Mouse (Mus musculus): ENCODE data around the gene Gm17087. TPM values are rescaled to one million over a fixed set of nuclear protein-coding genes. Genes with fewer than 3 reads are reported as not detected.

The Gm17087 gene
- polyA plus RNA-seq, 1 experiment from 2014 or later: 0.15 TPM

GRCm38 (mm10) chr17:8573542-8574260 lies 7.0 kb upstream of the Gm17087 start:
- ChIA-PET CTCF (interaction anchor here (1.0 kb wide), 1 partner anchor 11 kb away, joined by 3 read pairs; no protein-coding TSS in a partner anchor), POLR2A (no interaction called here)
- DNase-seq (ENCODE audit: low read depth, low spot score) (no peak), ATAC-seq (no peak)
- H3K27me3 ChIP-seq: no peaks in the 10 kb centered on the region
- in situ Hi-C loops (cut with MboI; ENCODE audit: low pct_unique_long_range_greater_than_20kb): no loop called here
- TF ChIP-seq CTCF (IDR thresholded peaks at IDR 0.05): no peak

- in situ Hi-C loops (cut with MboI; ENCODE audit: low pct_unique_long_range_greater_than_20kb): no loop called here
- ChIA-PET POLR2A (no interaction called here), CTCF (interaction anchor here (1.1 kb wide), 1 partner anchor 11 kb away, joined by 3 read pairs; no protein-coding TSS in a partner anchor)
- ATAC-seq (no peak), DNase-seq (ENCODE audit: low read depth, low spot score) (no peak)
- peaks cover 13% of the 10 kb centered on the region for H3K27me3 ChIP-seq
- TF ChIP-seq CTCF (IDR thresholded peaks at IDR 0.05): no peak
Measured at GRCm38 (mm10) chr17:8562886-8563280, 3.9 kb downstream of the Gm17087 start.

- in situ Hi-C loops (cut with MboI; ENCODE audit: low pct_unique_long_range_greater_than_20kb): no loop called here
- H3K27me3 ChIP-seq: peaks cover 13% of the 10 kb centered on the region
- ChIA-PET CTCF (interaction anchor here (1.1 kb wide), 1 partner anchor 11 kb away, joined by 3 read pairs; no protein-coding TSS in a partner anchor), POLR2A (no interaction called here)
- DNase-seq (ENCODE audit: low read depth, low spot score): no peak
- no peak for TF ChIP-seq CTCF (IDR thresholded peaks at IDR 0.05)
- ATAC-seq: no peak
Measured at GRCm38 (mm10) chr17:8562101-8562885, 4.5 kb downstream of the Gm17087 start.

GRCm38 (mm10) chr17:8557926-8558325 lies 8.8 kb downstream of the Gm17087 start:
- H3K27me3 ChIP-seq: peaks cover 12% of the 10 kb centered on the region
- no peak for TF ChIP-seq CTCF (IDR thresholded peaks at IDR 0.05)
- POLR2A ChIA-PET: no interaction called here
- CTCF ChIA-PET: no interaction called here
- no peak for DNase-seq (ENCODE audit: low read depth, low spot score)
- in situ Hi-C loops (cut with MboI; ENCODE audit: low pct_unique_long_range_greater_than_20kb): no loop called here
- ATAC-seq: no peak

GRCm38 (mm10) chr17:8556223-8556622 lies 10.5 kb downstream of the Gm17087 start:
- DNase-seq (ENCODE audit: low read depth, low spot score): no peak
- in situ Hi-C loops (cut with MboI; ENCODE audit: low pct_unique_long_range_greater_than_20kb): no loop called here
- ATAC-seq: no peak
- CTCF ChIA-PET: interaction anchor here (1.0 kb wide), 1 partner anchor 14 kb away, joined by 3 read pairs; no protein-coding TSS in a partner anchor
- POLR2A ChIA-PET: no interaction called here
- peaks cover 3% of the 10 kb centered on the region for H3K27me3 ChIP-seq
- TF ChIP-seq CTCF (IDR thresholded peaks at IDR 0.05): no peak

- TF ChIP-seq CTCF (IDR thresholded peaks at IDR 0.05): no peak
- peaks cover 3% of the 10 kb centered on the region for H3K27me3 ChIP-seq
- DNase-seq (ENCODE audit: low read depth, low spot score) (no peak), ATAC-seq (no peak)
- in situ Hi-C loops (cut with MboI; ENCODE audit: low pct_unique_long_range_greater_than_20kb): no loop called here
- ChIA-PET POLR2A (no interaction called here), CTCF (no interaction called here)
Measured at GRCm38 (mm10) chr17:8555785-8556184, 11.0 kb downstream of the Gm17087 start.

GRCm38 (mm10) chr17:8554219-8554618 lies 12.5 kb downstream of the Gm17087 start:
- ChIA-PET POLR2A (no interaction called here), CTCF (interaction anchor here (0.9 kb wide), 1 partner anchor 12 kb away, joined by 3 read pairs; the partner anchor contains the start of gene Gm17087)
- TF ChIP-seq CTCF (IDR thresholded peaks at IDR 0.05): no peak
- no peaks in the 10 kb centered on the region for H3K27me3 ChIP-seq
- in situ Hi-C loops (cut with MboI; ENCODE audit: low pct_unique_long_range_greater_than_20kb): no loop called here
- ATAC-seq: no peak
- no peak for DNase-seq (ENCODE audit: low read depth, low spot score)

GRCm38 (mm10) chr17:8553601-8554000 lies 13.1 kb downstream of the Gm17087 start:
- no peaks in the 10 kb centered on the region for H3K27me3 ChIP-seq
- DNase-seq (ENCODE audit: low read depth, low spot score) (no peak), ATAC-seq (no peak)
- ChIA-PET CTCF (no interaction called here), POLR2A (no interaction called here)
- TF ChIP-seq CTCF (IDR thresholded peaks at IDR 0.05): no peak
- in situ Hi-C loops (cut with MboI; ENCODE audit: low pct_unique_long_range_greater_than_20kb): no loop called here

- no peak for TF ChIP-seq CTCF (IDR thresholded peaks at IDR 0.05)
- POLR2A ChIA-PET: no interaction called here
- no peaks in the 10 kb centered on the region for H3K27me3 ChIP-seq
- in situ Hi-C loops (cut with MboI; ENCODE audit: low pct_unique_long_range_greater_than_20kb): no loop called here
- CTCF ChIA-PET: no interaction called here
- DNase-seq (ENCODE audit: low read depth, low spot score) (no peak), ATAC-seq (peak; percentile 86)
Measured at GRCm38 (mm10) chr17:8552346-8553035, 14.3 kb downstream of the Gm17087 start.

GRCm38 (mm10) chr17:8551641-8552040 lies 15.1 kb downstream of the Gm17087 start:
- TF ChIP-seq CTCF (IDR thresholded peaks at IDR 0.05): no peak
- DNase-seq (ENCODE audit: low read depth, low spot score) (no peak), ATAC-seq (no peak)
- in situ Hi-C loops (cut with MboI; ENCODE audit: low pct_unique_long_range_greater_than_20kb): no loop called here
- CTCF ChIA-PET: no interaction called here
- H3K27me3 ChIP-seq: no peaks in the 10 kb centered on the region
- POLR2A ChIA-PET: no interaction called here

- in situ Hi-C loops (cut with MboI; ENCODE audit: low pct_unique_long_range_greater_than_20kb): no loop called here
- H3K27me3 ChIP-seq: no peaks in the 10 kb centered on the region
- peak; percentile 56 for TF ChIP-seq CTCF (IDR thresholded peaks at IDR 0.05)
- ChIA-PET CTCF (no interaction called here), POLR2A (no interaction called here)
- ATAC-seq: no peak
- DNase-seq (ENCODE audit: low read depth, low spot score): no peak
Measured at GRCm38 (mm10) chr17:8548733-8549132, 18.0 kb downstream of the Gm17087 start.
